Mouse (Mus musculus) lung, adult 2 months (tissue): ENCODE measurements around the gene Mfsd4a.

Experiments
- CTCF ChIP-seq: fragments of 200-500 bp; IDR thresholded peaks from 2 replicates; pipeline ENCODE4 v1.5.1; 2011; ENCODE audit warnings: mild to moderate bottlenecking, low read length, control low read depth; ENCODE audit not compliant: insufficient read depth
- POLR2A ChIP-seq: fragments of 200-500 bp; IDR thresholded peaks from 2 replicates; pipeline ENCODE4 v1.6.1; 2011; ENCODE audit warnings: low read depth, mild to moderate bottlenecking, control low read depth, low read length, borderline replicate concordance; ENCODE audit errors: extremely low read depth

- TF ChIP-seq CTCF: no peak
- no peak for TF ChIP-seq POLR2A
Observed at GRCm38 (mm10) chr1:132109368-132109767, 41.5 kb upstream of the Mfsd4a start.
